Mouse (Mus musculus) intestine, postnatal 0 days (tissue): ENCODE data around the gene Kdelc1. TPM values are rescaled to one million over a fixed set of nuclear protein-coding genes. Genes with fewer than 3 reads are reported as not detected.

Source experiments
- ATAC-seq: fragments of 200-750 bp; cut with Nextera tagmentation; 2 replicates; pipeline ENCODE4 v1.8.0; 2017; ENCODE audit warnings: mild to moderate bottlenecking, moderate TSS enrichment, moderate library complexity
- H3K27ac ChIP-seq: fragments of 300-500 bp; sonication (generic); 2 replicates; pipeline ENCODE4 v1.5.1; 2014; ENCODE audit warnings: mild to moderate bottlenecking, low read depth, low read length, moderate library complexity
- H3K27me3 ChIP-seq: fragments of 300-500 bp; sonication (generic); replicated peaks from 2 replicates; pipeline ENCODE4 v1.6.1; 2014; ENCODE audit warnings: low read length, mixed read lengths; ENCODE audit not compliant: control insufficient read depth, insufficient read depth
- H3K36me3 ChIP-seq: fragments of 300-500 bp; sonication (generic); 2 replicates; pipeline ENCODE4 v1.6.1; 2014; ENCODE audit warnings: mild to moderate bottlenecking, moderate library complexity; ENCODE audit not compliant: control insufficient read depth, insufficient read depth
- H3K4me1 ChIP-seq: fragments of 300-500 bp; sonication (generic); replicated peaks from 2 replicates; pipeline ENCODE4 v1.6.1; 2014; ENCODE audit warnings: antibody characterized with exemption, low read length, mixed read lengths; ENCODE audit not compliant: control insufficient read depth, insufficient read depth
- H3K4me2 ChIP-seq: fragments of 300-500 bp; sonication (generic); replicated peaks from 2 replicates; pipeline ENCODE4 v1.6.1; 2014; ENCODE audit warnings: low read depth, mild to moderate bottlenecking, moderate library complexity
- H3K4me3 ChIP-seq: fragments of 300-500 bp; sonication (generic); 2 replicates; pipeline ENCODE4 v1.5.1; 2014; ENCODE audit warnings: low read depth, low read length
- H3K9ac ChIP-seq: fragments of 300-500 bp; sonication (generic); 2 replicates; pipeline ENCODE4 v1.6.1; 2014; ENCODE audit warnings: mild to moderate bottlenecking, low read depth, low read length
- H3K9me3 ChIP-seq: fragments of 300-500 bp; sonication (generic); 2 replicates; pipeline ENCODE4 v1.6.1; 2016; ENCODE audit warnings: mixed run types; ENCODE audit not compliant: control insufficient read depth
- CTCF ChIP-seq: sonication (generic); IDR thresholded peaks from 2 replicates; pipeline ENCODE4 v1.5.1; 2016; ENCODE audit warnings: low read depth, mild to moderate bottlenecking, control low read depth, antibody characterized with exemption, moderate library complexity
- WGBS: fragments of 180-500 bp; shearing (Covaris S2); extraction: QIAGEN DNeasy Blood & Tissue Kit; methylation state at CpG from one replicate; pipeline ENCODE4 v1.1.7; 2014; 5-methylcytosine and 5-hydroxymethylcytosine counted together
- polyA plus RNA-seq: library from polyadenylated mRNA; unstranded; fragments of >200 nt; fragmentation: Nextera tagmentation; extraction: Ambion mirVana; gene quantifications from 2 replicates; pipeline ENCODE4 v1.2.1, GENCODE M21; 2015

The Kdelc1 gene
- polyA plus RNA-seq = 13.2 and 14.7 TPM in 2 replicates

DNA sequence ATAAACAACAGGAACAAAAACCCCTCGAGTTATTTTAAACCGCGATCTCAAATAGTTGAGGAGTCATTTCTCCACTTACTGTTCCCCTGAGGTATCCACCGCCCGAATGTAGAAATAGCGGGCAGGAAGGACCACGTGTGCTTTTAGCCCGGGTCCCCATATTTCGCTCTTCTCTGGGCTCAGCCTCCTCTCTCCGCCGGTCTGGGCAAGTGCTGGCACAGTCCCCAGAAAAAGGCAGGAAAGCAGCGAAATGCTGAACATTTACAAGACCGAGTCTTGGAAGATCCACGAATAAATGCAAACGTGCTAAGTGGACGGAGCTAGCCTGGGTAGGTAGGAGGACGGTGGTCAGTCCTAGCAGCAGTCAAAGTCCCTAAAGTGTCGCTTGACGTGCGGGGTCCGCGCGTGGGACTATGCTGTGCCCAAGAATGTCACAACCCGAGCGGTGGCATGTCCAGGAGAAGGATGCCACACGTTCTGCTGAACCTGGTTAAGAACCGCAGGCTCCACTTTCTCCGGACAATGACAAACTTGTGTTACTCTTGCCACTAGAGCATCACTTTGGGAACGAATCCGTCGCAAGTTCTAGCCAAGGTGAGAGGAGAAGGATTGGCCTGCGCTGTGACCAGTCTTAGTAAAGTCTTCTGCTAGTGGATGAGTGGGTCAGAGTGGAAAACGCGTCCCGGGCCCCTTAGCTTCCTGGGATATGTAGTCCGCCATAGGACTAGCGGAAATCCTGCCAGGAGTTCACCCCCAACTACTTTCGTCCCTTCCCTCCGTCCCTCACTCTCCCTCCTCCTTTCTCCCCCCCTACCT, at the start of gene Kdelc1, which contains the start of gene Bivm:
Gene Kdelc1 (minus strand): TSS at position 570 of the 816 bp plus-strand sequence.
Gene Bivm (plus strand): TSS at position 719 of the 816 bp plus-strand sequence.
- peak within 1 kb of the TSS; percentile 71 for H3K9ac ChIP-seq
- under 1% methylated on average over 39 of the region's 39 CpGs for WGBS
- H3K4me2 ChIP-seq = peak within 1 kb of the TSS; percentile 86
- peak within 1 kb of the TSS; percentile 73 for H3K4me3 ChIP-seq
- H3K4me1 ChIP-seq = no peaks in the 10 kb centered on the region
- H3K36me3 ChIP-seq = peaks cover 21% of the 10 kb centered on the region
- no peaks in the 10 kb centered on the region for H3K9me3 ChIP-seq
- peak; percentile 94 for ATAC-seq
- peak within 1 kb of the TSS; percentile 93 for H3K27ac ChIP-seq
- no peaks in the 10 kb centered on the region for H3K27me3 ChIP-seq
- no peak; the same call in 1 of the 2 replicates for TF ChIP-seq CTCF

DNA sequence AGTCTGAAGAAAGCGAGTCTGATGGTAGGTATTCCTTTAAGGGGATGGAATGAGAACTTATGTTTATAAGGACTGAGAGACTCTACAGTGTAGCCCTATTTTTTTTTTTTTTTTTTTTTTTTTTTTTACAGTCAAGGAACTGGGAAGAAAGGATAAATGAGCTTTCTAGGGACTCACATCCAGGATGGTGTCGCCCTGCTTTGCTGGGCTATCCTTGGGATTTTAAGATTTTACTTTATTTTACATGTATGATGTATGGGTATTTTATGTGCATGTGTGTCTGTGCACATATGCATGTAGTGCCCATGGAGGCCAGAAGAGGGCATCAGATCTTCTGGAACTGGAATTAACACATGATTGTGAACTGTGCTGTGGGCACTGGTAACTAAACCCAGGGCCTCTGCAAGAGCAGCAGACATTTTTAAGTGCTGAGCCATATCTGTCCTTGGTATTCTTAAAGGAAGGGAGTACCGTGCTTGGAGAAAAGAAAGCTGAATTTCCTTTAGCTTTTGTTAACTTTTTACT, 49.3 kb upstream of the Kdelc1 start:
- Histone ChIP-seq H3K4me1 (no peaks in the 10 kb centered on the region), H3K9ac (no peak overlapping the region), H3K9me3 (no peaks in the 10 kb centered on the region), H3K36me3 (peaks cover 62% of the 10 kb centered on the region), H3K4me3 (no peak overlapping the region), H3K4me2 (no peak overlapping the region), H3K27me3 (no peaks in the 10 kb centered on the region), H3K27ac (peak overlapping the region; percentile 5; the same call in 1 of the 2 replicates)
- no peak for ATAC-seq
- 94% methylated on average over 3 of the region's 3 CpGs for WGBS
- TF ChIP-seq CTCF = peak; percentile 31

DNA sequence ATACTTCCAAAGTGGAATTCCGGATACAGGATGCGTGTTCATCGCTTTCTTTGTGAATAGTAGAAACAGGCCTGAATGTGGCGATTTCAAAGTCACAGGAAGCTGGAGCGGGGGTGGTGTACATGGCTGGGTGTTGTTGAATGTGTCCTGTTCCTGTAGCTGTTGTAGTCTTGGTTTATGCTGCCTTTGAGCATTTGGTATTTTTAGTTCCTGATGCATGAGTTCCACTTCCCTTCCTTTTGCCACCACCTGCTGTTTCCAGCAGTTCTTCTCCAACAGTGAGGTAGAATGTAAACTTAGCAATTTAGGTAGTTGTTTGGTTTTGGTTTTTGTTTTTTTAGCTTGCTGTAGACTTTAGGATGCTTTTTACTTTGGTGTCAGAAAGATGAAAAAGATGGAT, 43.8 kb upstream of the Kdelc1 start:
- H3K27me3 ChIP-seq = no peaks in the 10 kb centered on the region
- no peaks in the 10 kb centered on the region for H3K9me3 ChIP-seq
- no peak overlapping the region for H3K4me2 ChIP-seq
- no peak overlapping the region for H3K27ac ChIP-seq
- peaks cover 76% of the 10 kb centered on the region for H3K36me3 ChIP-seq
- no peak for ATAC-seq
- 94% methylated on average over 5 of the region's 5 CpGs for WGBS
- TF ChIP-seq CTCF = no peak
- H3K4me1 ChIP-seq = no peaks in the 10 kb centered on the region
- H3K4me3 ChIP-seq = no peak overlapping the region
- no peak overlapping the region for H3K9ac ChIP-seq

DNA sequence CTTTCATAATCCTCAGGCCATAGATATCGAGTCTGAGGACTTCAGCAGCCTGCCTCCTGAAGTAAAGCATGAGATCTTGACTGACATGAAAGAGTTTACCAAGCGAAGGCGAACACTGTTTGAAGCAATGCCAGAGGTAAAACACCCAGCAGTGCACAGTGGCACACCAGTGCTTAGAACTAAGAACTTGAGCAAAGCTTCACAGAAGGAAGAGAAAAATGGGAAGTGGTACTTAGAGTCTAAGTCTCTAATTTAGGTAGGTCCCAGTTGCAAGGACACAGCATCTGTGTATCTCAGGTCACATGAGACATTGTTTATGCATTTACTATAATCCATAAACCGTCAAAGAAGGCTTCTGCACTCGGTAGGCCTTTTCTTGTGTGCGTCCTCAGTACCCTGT, 43.2 kb upstream of the Kdelc1 start:
- Histone ChIP-seq H3K4me2 (no peak overlapping the region), H3K27ac (no peak overlapping the region), H3K9ac (no peak overlapping the region), H3K4me3 (no peak overlapping the region), H3K36me3 (peaks cover 70% of the 10 kb centered on the region), H3K4me1 (no peaks in the 10 kb centered on the region), H3K27me3 (no peaks in the 10 kb centered on the region), H3K9me3 (no peaks in the 10 kb centered on the region)
- no peak for ATAC-seq
- WGBS = 93% methylated on average over 6 of the region's 6 CpGs
- TF ChIP-seq CTCF = no peak

DNA sequence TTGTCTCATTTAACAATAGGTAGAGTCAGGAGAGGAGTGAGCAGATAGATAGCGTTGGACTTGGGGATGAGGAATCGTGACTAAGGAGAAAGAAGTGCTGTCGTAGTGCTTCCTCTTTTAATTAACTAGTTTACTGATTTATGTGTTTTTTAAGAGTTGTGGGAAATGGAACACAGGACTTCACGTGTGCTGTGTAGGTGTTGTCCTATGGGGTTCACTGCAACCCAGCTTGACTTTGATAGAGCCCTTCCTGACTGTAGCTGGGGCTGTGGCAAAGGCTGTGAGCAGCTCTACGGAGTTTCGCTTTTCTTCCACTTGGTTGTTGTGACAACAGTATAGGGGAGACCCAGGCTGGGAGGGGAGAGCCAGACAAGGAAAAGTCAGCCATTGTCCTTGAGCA, 39.7 kb upstream of the Kdelc1 start:
- H3K36me3 ChIP-seq = peaks cover 45% of the 10 kb centered on the region
- ATAC-seq = no peak
- no peak overlapping the region for H3K4me2 ChIP-seq
- no peak overlapping the region for H3K27ac ChIP-seq
- WGBS = 94% methylated on average over 6 of the region's 6 CpGs
- H3K9ac ChIP-seq = no peak overlapping the region
- no peaks in the 10 kb centered on the region for H3K27me3 ChIP-seq
- H3K9me3 ChIP-seq = no peaks in the 10 kb centered on the region
- no peaks in the 10 kb centered on the region for H3K4me1 ChIP-seq
- H3K4me3 ChIP-seq = no peak overlapping the region
- no peak for TF ChIP-seq CTCF

DNA sequence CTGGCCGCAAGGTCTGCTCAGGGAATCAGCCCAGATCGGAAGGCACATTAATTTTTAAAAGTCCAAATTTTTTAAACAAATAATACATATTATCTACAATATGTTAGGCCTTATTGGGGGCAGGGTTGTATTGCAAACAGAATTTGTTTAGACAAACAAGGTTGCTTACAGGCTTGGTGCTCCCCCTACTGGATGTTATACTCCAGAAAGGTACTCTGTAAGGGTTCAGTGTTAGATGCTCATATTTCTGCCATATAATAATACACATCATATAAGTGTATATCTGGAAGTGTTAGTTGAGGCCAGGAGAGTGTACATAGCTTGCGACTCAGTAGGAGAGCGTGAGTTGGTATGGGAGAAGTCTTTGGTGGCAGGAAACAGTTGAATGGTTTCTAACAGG, 36.7 kb upstream of the Kdelc1 start:
- Histone ChIP-seq H3K4me2 (no peak overlapping the region), H3K36me3 (peaks cover 16% of the 10 kb centered on the region), H3K9ac (no peak overlapping the region), H3K4me1 (no peaks in the 10 kb centered on the region), H3K4me3 (no peak overlapping the region), H3K27me3 (no peaks in the 10 kb centered on the region), H3K9me3 (no peaks in the 10 kb centered on the region), H3K27ac (no peak overlapping the region)
- TF ChIP-seq CTCF = peak; percentile 71
- WGBS = 92% methylated on average over 4 of the region's 4 CpGs
- no peak for ATAC-seq
